Mouse (Mus musculus) C3H10T1/2 (cell line): Measurements from ENCODE around the gene Ankrd52. TPM values are rescaled to one million over a fixed set of nuclear protein-coding genes. Genes with fewer than 3 reads are reported as not detected.

ENCODE experiments used
- polyA plus RNA-seq, 2 experiments: library from polyadenylated mRNA; unstranded; fragments of >200 nt; fragmentation: generic; extraction: Trizol; gene quantifications; one replicate each; pipeline ENCODE4 v1.2.1; 2012; ENCODE audit warnings: missing spikeins in 2 of 2

The Ankrd52 gene
- polyA plus RNA-seq = 10 to 100 TPM in 1 of 2 experiments, 1 to 10 TPM in 1; 3.8 to 14.4 TPM

DNA sequence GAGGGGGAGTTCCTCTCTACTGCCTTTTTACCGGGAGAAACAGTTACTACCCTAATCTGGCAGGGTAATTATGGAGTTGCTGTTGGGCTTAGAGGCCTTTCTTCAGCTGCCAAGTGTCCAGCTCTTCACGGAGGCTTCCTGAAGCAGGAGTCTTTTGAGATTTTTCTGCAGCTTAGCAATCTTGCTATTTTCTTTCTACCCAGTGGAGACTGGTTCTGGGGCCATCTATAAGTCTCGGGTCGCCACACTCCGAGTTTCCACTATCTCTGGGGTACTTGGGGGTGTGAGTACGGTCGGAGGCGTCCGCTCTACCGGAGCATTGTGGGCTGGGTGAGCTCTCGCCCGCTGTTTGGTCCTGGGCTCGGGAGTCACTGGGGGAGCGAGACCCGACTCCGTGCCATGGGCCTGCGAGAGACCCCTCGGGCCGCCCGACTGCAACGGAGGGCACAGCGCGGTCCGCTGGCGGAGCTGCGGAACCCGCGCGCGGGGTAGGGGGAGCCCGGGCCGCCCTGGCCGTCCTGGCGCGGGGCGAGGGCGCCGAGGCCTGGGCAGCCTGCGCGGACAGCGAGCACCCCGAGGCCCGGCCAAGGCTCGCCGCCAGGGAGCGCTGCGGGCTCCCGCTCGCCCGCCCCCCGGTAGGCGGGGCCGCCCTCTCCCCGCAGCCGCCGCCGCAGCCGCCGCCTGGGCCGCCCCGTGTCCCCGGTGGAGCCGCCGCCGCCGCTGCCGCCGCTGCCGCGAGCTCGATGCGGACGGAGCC lies at the start of gene Ankrd52:
Gene Ankrd52, plus strand, starts transcription at position 661 of the 757 bp plus-strand sequence.

DNA sequence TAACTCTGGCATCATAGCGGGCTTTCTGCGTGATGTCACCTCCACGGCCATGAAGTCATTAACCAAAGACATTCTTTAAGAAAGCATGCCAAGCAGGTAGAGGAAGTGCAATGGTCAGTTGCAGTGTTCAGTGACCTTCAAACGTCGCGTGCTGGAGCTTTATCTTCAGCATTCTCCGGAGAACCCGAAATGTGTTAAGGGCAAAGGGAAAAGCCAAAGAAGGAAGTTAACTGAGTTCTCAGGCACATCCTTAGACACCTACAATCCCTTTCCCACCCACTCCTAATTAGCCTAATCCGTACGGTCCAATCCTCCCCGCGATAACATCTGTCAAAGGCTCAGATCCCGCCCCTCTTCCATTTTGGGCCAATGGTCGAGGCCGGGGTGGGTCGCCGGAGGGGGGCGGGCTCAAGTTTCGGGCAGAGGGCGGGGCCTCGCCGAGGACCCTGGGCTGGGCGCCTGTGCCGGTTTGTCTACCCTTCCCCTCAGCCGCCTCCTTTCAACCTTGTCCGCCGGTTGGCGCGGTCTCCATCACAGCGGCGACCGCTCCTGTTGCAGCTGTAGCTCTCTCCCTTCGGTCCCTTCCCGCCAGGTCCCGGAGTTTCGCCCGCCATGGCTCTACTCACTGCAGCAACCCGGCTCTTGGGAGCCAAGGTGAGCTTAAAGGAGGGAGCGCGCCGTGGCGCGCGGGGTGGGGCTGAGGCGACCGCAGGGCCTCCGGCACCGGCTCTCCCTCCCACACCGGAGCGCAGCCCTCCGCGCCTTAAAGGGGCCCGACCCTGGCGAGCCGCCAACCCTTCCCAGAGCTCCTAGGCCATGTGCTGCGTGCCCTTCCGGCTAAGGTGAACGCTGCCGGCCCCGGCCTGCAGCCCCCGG lies 39.4 kb upstream of the Ankrd52 start, which contains the start of gene Cs:
Gene Cs, plus strand, starts transcription at position 429 of the 876 bp plus-strand sequence.

DNA sequence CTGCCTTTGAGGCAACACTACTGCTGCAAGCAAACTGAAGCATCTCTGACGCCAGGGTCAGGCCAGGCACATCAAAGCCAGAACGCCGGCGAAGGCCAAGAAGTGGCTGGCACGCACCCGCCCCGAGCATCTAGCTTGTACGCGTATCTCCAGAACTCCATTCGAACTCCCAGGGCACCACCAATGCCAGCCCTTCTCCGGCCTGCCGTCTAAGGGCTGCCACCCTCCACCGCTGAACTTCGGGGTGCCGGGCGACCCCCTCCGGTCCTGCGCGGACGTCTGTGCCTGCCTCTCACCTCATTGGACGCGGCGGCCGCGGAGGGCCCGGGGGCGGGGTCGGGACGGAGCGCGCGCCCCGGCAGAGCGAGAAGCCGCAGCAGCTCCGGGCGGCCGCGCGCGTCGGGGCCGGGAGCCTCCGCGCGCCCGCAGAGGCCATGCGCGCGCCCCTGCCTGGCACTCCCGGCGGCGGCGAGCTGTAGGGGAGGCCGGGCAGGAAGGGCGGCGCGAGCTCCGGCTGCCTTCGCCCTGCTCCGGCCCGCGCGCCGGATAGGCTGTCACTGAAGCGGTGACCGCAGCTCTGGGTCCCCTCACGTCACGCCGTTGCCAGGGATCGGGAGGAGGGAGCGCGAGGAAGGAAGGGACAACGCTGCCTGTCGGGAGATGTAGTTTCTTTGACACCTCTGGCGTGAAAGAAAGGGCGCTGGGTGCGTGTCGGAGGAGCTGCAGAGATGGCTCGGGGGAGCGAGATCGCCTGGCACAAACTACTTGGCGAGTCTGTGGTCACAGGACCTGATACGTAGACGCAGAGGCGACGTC lies 8.3 kb upstream of the Ankrd52 start, which contains the start of gene Coq10a:
Gene Coq10a, minus strand, starts transcription at position 596 of the 816 bp plus-strand sequence.

DNA sequence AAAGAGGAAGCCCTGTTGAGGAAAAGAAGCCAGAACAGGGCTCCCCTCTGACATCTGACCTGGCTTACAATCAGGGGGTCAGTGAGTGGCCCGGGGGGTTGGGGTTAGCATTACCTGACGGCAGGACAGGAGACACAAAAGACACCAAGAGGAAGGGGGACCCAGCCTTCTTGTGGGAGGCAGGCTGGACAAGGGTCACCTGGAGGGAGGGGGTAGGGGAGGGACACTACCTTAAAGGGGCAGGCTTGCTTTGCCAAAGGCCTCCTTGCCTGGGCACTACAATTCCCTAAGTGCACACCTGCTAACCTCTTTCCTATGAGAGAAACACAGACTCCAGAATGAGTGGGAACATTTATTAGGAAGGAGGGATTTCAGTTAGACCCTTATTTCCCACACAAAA lies 24.1 kb downstream of the Ankrd52 start, which contains the start of gene Slc39a5:
Gene Slc39a5, minus strand, starts transcription at position 174 of the 400 bp plus-strand sequence.

DNA sequence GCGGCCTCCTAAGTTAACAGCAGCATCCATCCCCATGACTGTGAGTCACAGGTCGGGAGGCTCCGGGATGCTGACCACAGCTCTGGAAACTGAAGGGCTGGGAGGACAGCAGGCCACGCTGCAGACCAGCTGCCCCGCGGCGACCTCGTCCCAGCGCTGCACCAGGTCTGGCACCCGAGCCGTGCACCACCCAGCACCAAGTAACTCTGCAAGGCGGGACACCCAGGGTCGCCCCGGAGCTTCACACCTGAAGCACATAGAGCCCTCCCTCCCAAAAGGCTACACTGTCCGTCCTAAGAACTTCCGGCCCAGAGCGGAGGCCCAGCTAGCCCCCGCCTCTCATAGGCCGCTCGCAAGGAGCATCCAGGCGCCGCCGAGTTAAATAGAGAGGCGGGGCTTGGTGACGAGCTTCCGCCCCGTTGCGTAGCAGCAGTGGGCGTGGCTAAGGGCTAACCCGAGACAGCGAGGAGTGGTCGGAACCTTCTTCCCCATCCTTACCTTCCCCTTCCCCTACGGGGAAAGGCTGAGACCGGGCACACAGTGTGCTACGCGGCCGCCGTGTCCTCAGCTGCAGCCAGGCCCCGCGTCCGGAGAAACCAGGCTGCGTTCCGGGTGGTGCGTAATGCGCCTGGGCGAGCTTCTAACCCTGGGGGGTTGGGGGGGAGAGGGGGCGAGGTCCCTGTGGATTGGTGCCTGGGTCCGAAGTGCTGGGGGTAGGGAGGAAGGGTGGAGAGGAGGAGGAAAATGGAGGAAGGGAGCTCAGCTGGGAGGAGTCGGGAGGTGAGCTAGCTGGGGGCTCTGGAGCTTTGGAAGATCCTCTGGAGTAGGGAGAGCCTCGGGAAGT lies 34.5 kb downstream of the Ankrd52 start, which contains the start of the genes Nabp2 and Rnf41:
Gene Nabp2, minus strand, starts transcription at position 282 of the 844 bp plus-strand sequence.
Gene Rnf41, plus strand, starts transcription at position 447 of the 844 bp plus-strand sequence.

Other genes with a start within 250 kb of the Ankrd52 start
- gene Rbms2, start 196.8 kb upstream of the Ankrd52 start, polyA plus RNA-seq = 100 to 1,000 TPM in 1 of 2 experiments, 10 to 100 TPM in 1; 52.3 to 119 TPM
- gene Gls2, start 182.7 kb upstream of the Ankrd52 start, polyA plus RNA-seq = 1 to 10 TPM; 3.1 to 3.2 TPM
- 10 to 100 TPM in 1 of 2 experiments, 1 to 10 TPM in 1; 6.2 to 11.1 TPM for gene Spryd4, start 165.3 kb upstream of the Ankrd52 start, polyA plus RNA-seq
- gene Mip, start 151.3 kb upstream of the Ankrd52 start, polyA plus RNA-seq = not detected
- gene Timeless, start 145.1 kb upstream of the Ankrd52 start, polyA plus RNA-seq = 10 to 100 TPM in 1 of 2 experiments, 1 to 10 TPM in 1; 7.9 to 10.5 TPM
- under 1 TPM; 0.15 to 0.21 TPM for gene Apon, start 123.0 kb upstream of the Ankrd52 start, polyA plus RNA-seq
- gene Apof, start 108.4 kb upstream of the Ankrd52 start, polyA plus RNA-seq = not detected
- gene Stat2, start 106.6 kb upstream of the Ankrd52 start, polyA plus RNA-seq = 10 to 100 TPM in 1 of 2 experiments, 1 to 10 TPM in 1; 1.4 to 16.2 TPM
- gene Il23a, start 78.4 kb upstream of the Ankrd52 start, polyA plus RNA-seq = not detected
- gene Pan2, start 73.8 kb upstream of the Ankrd52 start, polyA plus RNA-seq = 10 to 100 TPM in 1 of 2 experiments, 1 to 10 TPM in 1; 1.8 to 14.3 TPM
- 100 to 1,000 TPM in 1 of 2 experiments, 10 to 100 TPM in 1; 94.1 to 341 TPM for gene Cnpy2, start 54.7 kb upstream of the Ankrd52 start, polyA plus RNA-seq
- 100 to 1,000 TPM; 126 to 134 TPM for gene Cs, start 39.4 kb upstream of the Ankrd52 start, polyA plus RNA-seq
- 10 to 100 TPM; 14.3 to 38.1 TPM for gene Coq10a, start 8.1 kb upstream of the Ankrd52 start, polyA plus RNA-seq
- under 1 TPM in 1 of 2 experiments, not detected in 1; 0.08 TPM for gene Slc39a5, start 24.1 kb downstream of the Ankrd52 start, polyA plus RNA-seq
- gene Nabp2, start 34.4 kb downstream of the Ankrd52 start, polyA plus RNA-seq = 100 to 1,000 TPM; 126 to 174 TPM
- 10 to 100 TPM; 15.9 to 29.8 TPM for gene Rnf41, start 34.5 kb downstream of the Ankrd52 start, polyA plus RNA-seq
- 100 to 1,000 TPM in 1 of 2 experiments, 10 to 100 TPM in 1; 20.1 to 111 TPM for gene Smarcc2, start 82.1 kb downstream of the Ankrd52 start, polyA plus RNA-seq
- 1,000 to 10,000 TPM; 2,019 to 2,698 TPM for gene Myl6, start 117.0 kb downstream of the Ankrd52 start, polyA plus RNA-seq
- gene Myl6b, start 121.6 kb downstream of the Ankrd52 start, polyA plus RNA-seq = 10 to 100 TPM in 1 of 2 experiments, 1 to 10 TPM in 1; 8.1 to 11.2 TPM
- 10 to 100 TPM; 15.5 to 43.1 TPM for gene Esyt1, start 148.8 kb downstream of the Ankrd52 start, polyA plus RNA-seq
- 10 to 100 TPM in 1 of 2 experiments, 1 to 10 TPM in 1; 8.7 to 13.7 TPM for gene Zc3h10, start 170.7 kb downstream of the Ankrd52 start, polyA plus RNA-seq
- over 10,000 TPM; 19,565 to 33,335 TPM for gene Rpl41, start 172.2 kb downstream of the Ankrd52 start, polyA plus RNA-seq
- gene Pa2g4, start 188.9 kb downstream of the Ankrd52 start, polyA plus RNA-seq = 100 to 1,000 TPM in 1 of 2 experiments, 10 to 100 TPM in 1; 89.5 to 139 TPM
- gene Erbb3, start 212.5 kb downstream of the Ankrd52 start, polyA plus RNA-seq = under 1 TPM; 0.20 to 0.24 TPM
- 1,000 to 10,000 TPM; 3,269 to 4,877 TPM for gene Rps26, start 249.6 kb downstream of the Ankrd52 start, polyA plus RNA-seq